Mouse (Mus musculus) left cerebral cortex, postnatal 4 days (tissue): ENCODE data around the gene Tspan4. TPM values are rescaled to one million over a fixed set of nuclear protein-coding genes. Genes with fewer than 3 reads are reported as not detected.

Experiments
- DNase-seq: peaks from one replicate; pipeline ENCODE4 v3.0.0-alpha.2; 2022
- intact Hi-C: fragments of 180-260 bp; cut with DNase I; formaldehyde crosslinking; loops from one replicate; pipeline ENCODE4 v1.15.1; 2025
- total RNA-seq, 2 experiments: library from RNA; stranded (reverse); gene quantifications; 2 replicates each; pipeline ENCODE4 v1.2.3; 2021

Gene Tspan4
- total RNA-seq, 2 experiments from 2014 or later, result 33.5 to 35.9 TPM

DNA sequence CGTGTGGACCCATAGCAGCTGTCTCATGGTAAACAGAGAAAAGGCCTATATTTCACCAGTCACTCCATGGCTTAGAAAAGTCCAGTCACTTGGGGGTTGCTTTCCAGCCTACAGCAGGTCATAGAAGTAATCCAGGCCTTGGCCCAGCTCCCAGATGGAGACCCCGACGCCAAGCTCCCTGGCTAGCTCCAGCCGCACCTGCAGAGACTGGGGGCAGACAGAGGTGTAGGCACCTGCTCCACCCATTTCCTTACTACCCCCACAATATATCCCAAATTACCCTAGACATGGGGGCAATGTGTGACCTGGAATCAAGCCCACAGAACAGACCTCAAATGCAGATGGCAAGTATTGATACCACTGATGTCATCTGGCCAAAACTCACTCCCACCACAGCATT lies 20.9 kb downstream of the Tspan4 start:
- intact Hi-C loops, result no loop called here
- DNase-seq, result no peak

DNA sequence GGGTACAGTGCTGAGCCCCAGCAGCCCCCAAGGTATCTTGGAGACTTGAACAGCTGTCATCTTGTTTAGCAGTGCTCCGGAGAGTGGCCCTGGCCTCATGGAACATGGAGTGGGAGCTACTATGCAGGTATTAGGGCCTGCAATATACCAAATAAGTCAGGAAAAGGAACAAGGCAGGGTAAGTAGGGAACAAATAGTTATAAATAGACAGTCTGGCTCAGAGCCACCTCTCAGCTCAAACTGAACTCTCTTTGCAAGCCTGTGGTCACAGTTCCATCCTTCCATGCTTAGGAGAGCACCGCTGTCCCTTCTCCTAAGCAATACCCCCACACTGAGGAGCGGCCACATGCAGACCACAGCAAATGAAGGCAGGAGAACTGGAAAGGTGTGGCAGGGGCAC lies 22.6 kb downstream of the Tspan4 start:
- no peak for DNase-seq

DNA sequence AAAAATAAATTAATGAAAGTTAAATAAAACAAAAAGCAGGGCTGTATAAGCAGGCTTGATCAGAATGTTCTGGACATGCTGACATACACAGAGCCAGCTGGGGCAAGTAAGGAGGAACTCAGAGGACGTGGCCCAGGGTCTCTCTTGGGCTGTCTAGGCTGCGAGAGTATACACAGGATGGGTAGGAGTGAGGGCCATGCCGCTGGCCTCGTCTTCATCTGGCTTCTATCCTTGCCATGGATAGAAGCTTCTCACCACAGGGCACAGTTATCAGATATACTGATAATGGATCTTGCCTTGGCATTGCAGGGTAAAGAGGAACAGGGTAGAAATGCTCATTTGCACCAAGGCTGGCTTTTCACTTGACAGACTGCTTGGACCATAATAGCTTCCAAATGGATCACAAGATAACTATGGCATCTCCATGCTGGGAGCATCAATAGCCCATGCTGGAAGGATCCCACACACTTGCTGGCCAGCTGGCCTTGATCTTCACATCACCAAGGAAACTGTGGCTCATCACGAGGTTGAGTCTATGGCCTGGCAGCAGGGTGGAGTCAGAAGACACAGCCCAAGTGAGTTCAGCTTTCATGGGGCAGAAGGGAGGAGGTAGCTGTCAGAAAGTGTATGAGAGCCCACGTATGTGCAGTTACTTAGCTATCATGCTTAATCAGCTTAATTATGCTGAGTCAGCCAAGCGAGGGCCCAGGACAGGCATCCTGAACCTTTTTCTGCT lies 26.9 kb downstream of the Tspan4 start:
- intact Hi-C loops, result no loop called here
- peak; percentile 67 for DNase-seq

More for the DNA sequence above, 22.6 kb downstream of the Tspan4 start:
- intact Hi-C loops, result no loop called here

DNA sequence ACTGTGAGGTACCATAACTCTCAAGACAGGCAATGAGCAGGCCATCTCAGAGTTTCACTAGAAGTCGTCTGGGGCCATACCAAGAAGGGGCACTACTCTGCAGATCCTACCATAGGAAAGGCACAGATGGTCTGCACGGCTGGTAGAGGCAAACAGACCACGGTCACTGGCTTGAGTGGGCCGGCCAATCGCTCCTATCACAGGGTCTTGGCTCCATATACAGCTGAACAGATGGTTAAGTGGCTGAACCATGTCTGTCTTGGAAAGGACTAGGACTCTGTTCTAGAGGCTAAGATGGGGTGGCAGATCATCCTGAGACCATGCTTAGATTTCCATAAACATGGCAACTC lies 27.5 kb downstream of the Tspan4 start:
- DNase-seq, result peak; percentile 74
- intact Hi-C loops, result no loop called here

DNA sequence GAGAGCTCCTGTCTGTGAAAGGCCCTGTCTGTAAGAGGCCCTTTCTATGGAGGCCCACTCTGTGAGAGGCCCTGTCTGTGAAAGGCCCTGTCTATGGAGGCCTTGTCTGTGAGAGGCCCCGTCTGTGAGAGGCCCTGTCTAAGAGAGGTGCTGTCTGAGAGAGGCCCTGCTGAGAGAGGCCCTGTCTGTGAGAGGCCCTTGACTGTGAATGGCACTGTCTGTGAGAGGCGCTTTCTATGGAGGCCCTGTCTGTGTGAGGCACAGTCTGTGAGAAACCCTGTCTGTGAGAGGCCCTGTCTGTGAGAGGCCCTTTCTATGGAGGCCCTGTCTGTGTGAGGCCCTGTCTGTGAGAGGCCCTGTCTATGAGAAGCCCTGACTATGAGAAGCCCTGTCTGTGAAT lies 31.2 kb downstream of the Tspan4 start:
- intact Hi-C loops, result no loop called here
- DNase-seq, result no peak

DNA sequence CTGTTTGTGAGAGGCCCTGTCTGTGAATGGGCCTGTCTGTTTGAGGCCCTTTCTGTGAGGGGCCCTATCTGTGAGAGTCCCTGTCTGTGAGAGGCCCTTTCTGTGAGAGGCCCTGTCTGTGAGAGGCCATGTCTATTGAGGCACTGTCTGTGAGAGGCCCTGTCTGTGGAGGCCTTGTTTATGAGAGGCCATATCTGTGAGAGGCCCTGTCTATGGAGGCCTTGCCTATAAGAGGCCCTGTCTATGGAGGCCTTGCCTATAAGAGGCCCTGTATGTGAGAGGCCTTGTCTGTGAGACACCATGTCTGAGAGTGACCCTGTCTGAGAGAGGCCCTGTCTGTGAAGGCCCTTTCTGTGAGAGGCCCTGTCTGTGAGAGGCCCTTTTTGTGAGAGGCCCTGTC lies 33.1 kb downstream of the Tspan4 start:
- DNase-seq, result no peak

DNA sequence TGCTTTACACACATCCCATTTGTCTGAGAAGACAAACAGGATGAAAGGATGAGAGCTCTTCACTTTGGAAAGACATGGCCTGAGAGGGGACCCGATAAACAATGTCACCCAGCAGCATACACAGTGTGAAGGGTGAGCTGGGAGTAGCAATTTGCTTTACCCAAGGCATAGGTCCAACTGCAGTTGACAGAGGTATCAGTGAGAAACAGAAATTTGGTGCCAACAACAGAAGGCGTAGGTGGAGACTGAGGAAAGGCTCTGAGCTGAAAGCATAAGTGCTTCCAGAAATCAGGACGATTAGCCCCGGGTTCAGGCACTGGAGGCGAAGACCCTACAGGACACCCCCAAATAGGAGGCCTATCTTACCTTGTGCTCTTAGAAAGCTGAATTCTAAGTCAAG lies 35.2 kb downstream of the Tspan4 start:
- DNase-seq, result no peak
- intact Hi-C loops, result no loop called here

More for the DNA sequence above, 33.1 kb downstream of the Tspan4 start:
- intact Hi-C loops, result no loop called here

DNA sequence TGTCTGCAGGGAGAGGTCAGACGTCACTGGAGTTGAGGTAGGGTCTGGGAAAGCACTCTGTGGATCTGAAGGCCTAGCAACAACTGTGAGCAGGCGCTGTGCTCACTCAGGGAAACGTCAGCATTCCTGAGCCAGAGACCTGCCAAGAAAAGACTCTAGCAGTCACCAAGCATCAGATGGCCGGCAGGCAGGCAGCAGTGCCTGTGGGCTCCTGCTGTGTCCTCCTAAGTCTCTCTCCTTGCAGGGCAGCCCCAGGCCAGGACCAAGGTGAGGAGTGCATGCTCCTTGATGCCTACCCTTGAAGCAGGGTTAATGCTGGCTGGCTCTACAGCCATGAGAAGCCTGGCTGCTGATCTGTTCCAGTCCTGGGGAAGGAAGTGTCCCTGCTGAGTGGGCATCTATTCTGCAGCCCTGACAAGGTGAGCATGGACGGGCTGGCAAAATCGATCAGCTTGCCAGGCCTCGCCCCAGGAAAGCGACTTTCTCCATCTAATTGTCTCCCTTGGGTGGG lies 35.7 kb downstream of the Tspan4 start:
- intact Hi-C loops, result no loop called here

DNA sequence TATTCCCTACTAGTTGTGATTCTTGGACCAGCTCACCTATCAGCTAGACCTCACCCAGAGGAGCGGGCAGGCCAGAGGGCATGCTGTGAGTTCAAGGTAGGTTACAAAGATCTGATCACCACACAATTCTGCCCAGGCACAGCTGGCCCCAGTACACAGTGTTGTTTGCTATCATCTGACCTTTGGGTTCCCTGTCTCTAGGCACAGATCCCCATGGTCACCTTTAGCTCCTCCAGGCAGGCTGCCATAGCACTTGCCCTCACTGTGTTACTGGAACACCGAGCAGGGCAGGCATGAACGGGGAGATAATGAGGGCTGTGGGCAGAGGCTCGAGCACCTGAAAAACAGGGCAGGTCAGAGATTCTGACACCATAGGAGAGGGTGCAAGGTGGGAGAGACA lies 42.6 kb downstream of the Tspan4 start:
- no peak for DNase-seq
- intact Hi-C loops, result no loop called here

More for the DNA sequence above, 35.7 kb downstream of the Tspan4 start:
- DNase-seq, result no peak

DNA sequence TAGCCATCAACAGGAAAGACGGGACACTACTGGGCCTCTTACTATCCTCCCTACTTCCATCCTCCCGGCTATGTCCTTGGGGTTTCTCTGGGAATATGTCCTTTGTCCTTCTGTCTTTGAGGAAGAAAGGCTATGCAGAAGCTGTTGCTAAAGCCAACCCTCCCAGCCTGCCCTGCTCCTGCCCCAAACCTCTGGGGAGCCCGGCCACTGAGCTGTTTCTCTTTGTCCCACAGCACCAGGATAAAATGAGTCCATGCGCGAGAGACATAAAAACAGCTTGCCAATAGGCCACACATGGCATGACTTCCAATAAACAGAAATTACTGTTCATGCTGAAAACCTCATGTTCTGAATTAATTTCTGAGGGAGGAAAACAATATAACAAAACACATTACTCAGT lies 43.3 kb downstream of the Tspan4 start:
- no peak for DNase-seq
- intact Hi-C loops, result no loop called here

DNA sequence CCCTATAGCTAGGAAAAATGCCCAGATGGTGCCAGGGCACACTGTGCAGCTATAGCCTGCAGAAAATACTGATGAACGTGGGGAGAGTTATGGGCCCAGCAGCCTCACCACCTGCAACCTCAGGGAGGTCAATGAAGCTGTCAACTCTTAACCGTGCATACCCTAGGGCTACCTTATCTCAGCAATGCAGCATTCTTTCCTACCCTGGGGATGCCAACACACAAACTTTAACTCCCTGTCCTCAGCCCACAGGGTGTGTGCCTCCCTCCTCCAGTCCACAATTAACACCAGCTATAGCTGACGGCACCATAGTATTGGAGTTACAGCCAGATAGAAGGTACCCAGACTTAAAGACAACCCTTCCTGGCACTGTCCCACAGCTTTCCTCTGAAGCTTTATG lies 43.9 kb downstream of the Tspan4 start:
- intact Hi-C loops, result no loop called here

DNA sequence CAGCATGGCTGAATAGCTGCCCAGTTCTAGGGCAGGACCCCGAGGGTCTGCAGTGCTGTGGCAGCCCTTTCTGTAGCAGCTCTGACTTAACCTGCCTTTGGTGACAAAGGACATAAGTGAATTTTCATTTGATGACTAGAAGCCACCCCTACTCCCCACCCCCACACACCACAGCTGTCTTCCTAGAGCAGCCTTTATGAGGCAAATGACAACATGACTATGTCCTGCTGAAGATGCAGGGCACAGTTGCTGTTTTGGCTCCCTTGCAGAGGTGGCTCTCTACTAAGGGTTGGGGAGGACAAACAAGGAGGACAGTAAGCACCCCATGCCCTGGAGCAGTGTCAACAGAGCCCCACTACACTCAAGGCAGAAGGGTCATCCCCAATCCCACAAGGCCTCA lies 44.8 kb downstream of the Tspan4 start:
- intact Hi-C loops, result loop anchor here (5.0 kb wide), 1 partner anchor 37 kb away; no protein-coding TSS in a partner anchor

More for the DNA sequence above, 43.9 kb downstream of the Tspan4 start:
- no peak for DNase-seq

DNA sequence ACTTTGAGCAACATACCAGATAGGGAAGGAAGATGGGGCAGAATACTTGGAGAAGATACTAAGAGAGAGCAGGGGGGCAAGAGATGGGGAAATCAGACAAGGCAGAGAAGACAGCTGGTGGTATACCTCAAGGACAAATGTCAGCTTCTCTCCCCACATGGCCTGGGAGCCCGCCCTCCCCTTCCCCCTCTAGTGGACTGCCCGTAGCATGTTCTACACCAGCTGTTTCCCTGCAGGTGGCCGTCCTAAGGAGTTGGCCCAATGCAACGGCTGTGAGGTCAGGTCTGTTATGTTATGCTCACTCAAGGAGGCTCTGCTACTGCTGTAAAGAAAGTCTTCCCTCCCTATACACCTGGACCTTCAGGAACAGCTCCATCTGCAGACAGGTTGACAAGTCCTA lies 48.0 kb downstream of the Tspan4 start:
- intact Hi-C loops, result loop anchor here (5.0 kb wide), 1 partner anchor 41 kb away; no protein-coding TSS in a partner anchor
- DNase-seq, result peak; percentile 75

More for the DNA sequence above, 44.8 kb downstream of the Tspan4 start:
- DNase-seq, result no peak

DNA sequence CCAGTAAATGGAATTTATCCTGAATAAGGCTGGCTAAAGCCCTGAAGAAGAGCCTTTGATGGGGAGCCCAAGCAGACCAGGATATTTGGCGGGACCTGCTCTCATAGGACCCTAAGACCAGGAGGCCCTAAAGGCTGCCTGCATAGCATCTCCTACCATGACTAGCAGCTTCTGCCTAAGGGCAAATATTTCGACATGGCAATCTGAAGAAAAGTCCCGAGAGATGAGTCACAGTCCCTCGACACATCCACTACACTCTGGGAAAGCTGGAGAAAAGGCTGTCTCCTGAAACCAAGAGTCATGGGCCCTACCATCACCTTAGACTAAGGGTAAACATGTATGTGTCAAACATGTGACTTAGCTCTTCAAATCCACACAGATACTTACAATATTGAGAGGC lies 49.2 kb downstream of the Tspan4 start:
- no peak for DNase-seq
- intact Hi-C loops, result loop anchor here (5.0 kb wide), 1 partner anchor 42 kb away; no protein-coding TSS in a partner anchor

DNA sequence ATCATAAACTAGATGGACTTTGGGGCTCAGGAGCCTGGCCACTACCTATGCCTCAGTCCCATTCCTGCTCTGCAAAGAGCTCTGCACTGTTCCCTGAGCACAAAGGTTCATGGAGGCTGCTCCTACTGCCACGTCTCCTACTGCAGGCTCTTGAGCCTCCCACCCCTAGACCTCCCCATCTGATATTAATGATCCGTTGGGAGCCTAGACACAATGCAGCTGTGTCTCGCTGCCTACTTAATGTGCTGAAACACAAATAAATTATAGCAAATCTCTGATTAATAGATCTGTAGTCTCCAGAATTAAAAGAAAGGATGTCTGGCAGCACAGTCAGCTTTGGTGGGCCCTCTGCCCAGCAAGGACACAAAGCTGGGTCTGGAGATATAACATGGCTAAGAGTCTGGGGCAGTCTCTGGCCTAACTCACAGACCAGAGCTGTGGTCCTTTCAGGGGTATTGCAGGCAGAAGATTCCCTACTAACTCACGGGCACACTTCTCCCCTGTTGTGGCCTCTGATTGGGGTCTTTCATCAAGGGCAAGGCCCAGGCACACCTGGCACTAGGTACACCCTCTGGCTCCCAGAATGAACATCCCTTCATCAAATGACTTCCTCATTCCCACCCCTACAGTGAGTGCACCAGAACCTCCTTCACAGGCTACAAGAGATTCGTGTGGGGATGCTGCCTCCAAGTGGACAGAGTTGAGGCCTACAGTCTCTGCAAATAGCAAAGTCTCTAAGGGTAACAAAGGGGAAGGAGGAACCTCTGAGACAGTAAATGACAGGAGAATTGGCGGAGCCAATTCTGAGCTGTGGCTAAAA lies 49.9 kb downstream of the Tspan4 start:
- intact Hi-C loops, result loop anchor here (5.0 kb wide), 1 partner anchor 43 kb away; no protein-coding TSS in a partner anchor
- DNase-seq, result peak; percentile 80

DNA sequence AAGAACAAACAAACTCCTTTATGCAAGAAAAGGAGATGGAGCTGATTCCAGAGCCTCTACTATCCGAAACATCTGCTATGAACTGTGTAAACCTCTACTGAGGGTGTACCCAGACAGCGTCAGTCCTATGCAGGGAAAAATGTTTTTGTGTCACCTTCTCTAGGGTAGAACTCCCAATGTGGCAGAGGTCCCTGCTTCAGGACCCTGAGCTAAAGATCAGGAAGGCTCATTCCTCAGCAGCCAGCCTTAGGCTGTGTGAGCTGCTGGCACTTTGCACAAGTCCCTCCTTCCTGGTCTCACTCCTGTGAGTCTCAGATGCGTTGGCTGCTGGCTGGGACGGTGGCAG lies 50.5 kb downstream of the Tspan4 start:
- DNase-seq, result no peak
- intact Hi-C loops, result no loop called here

DNA sequence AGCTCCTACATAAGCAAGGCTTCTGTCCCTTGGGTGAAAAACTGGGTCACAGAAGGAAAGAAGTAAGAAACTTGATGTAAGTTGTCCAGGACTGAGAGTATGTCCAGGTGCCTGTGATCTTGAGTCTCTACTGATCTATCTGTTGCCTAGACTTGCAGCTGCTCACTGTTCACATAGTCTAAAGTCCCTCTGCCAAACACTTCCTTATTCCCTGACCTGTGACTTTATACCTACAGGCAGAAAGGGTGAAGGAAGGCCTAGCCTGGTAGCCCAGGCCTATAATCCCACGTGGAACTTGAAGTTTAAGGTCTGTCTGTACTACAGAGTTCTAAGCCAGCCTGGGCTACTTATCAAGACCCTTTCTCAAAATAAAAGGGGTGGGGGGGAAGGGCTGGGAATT lies 60.5 kb downstream of the Tspan4 start:
- no peak for DNase-seq
- intact Hi-C loops, result no loop called here

DNA sequence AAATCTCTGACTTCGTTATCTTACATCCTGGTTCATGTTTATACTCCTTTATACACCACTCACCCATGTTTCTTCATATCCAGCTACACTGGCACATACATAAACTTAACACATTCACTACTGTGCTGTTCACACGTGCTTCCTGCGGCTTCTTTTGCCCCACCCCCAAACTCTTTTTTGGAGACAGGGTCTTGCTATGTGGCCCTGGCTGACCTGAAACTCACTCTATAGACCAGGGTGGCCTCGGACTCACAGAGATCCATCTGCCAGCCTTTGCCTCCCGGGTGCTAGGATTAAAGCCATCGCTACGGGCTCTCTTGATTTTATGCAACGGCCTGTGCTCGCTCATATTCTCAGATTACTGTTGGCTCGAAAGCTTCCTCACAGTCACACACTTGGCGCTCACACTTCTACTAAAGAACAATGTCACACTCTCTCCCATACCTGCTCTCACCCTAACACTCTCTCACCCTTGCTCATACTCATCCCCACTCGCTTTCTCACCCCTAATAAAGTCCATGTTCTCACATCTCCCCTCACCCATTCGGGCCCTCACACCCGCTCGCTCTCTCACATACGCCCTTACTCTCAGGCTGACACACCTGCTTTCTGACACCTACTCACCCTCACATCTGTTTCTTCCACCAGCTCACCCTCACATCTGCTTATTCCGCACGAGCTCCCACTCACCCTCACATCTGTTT lies 64.0 kb downstream of the Tspan4 start:
- DNase-seq, result no peak
- intact Hi-C loops, result no loop called here

DNA sequence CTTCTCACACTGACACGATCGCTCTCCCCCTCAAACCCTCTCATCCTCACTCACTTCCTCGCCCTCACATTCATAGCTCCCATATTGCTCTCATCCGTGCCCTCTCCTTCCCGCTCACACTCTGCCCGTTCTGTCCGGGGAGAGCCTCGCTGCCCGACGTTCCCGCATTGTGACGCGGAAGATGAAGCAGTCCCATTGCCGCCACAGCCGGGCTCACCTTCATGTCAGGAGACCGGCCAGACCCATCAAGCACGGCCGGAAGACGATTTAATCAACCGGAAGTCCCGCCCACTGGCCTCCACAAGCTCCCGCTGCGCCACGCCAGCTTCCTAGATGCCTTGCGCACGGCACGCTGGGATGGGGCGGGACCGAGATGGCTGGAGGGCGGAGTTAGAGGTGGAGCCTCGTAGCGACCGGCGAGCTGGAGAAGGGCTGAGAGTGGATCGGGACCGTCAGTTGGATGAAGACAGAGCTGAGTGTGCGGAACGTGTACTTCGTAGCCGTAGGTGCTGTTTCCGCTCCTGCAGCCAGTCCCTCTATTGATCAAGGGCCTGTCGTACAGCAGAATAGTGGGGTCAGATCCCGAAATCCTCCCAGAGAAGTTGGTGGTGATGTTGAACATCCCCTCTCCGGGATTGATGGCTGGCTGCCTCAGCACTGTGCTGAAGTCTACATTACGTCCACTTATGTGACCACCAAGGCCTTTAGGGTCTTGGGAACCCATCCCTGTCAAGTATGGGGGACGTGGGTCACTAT lies 64.7 kb downstream of the Tspan4 start, which contains the start of gene Chid1:
TSS of gene Chid1 (minus strand) at position 302 of the 756 bp plus-strand sequence.
- DNase-seq, result peak; percentile 99
- intact Hi-C loops, result no loop called here
